Mouse (Mus musculus) megakaryocyte-erythroid progenitor cell, adult 5-6 weeks (primary cell): ENCODE results near the gene Vps41. TPM values are rescaled to one million over a fixed set of nuclear protein-coding genes. Genes with fewer than 3 reads are reported as not detected.

Experiments used
- ATAC-seq: replicated peaks from 2 replicates; pipeline ENCODE4 v1.8.0; 2016; ENCODE audit warnings: mild to moderate bottlenecking, inconsistent platforms; ENCODE audit not compliant: severe bottlenecking, poor library complexity, low FRiP score, low TSS enrichment
- total RNA-seq, 2 experiments: library from RNA; stranded (forward) in 1 of 2; stranded (reverse) in 1 of 2; fragments of 200-1000, 215-1000 nt in 1 of 2; fragments of >200 nt in 1 of 2; fragmentation: Nextera tagmentation in 1 of 2; gene quantifications; 2 replicates each; pipeline ENCODE4 v1.2.3; 2014 to 2017

The Vps41 gene
- total RNA-seq, 2 experiments from 2014 or later = 37.1 to 54.9 TPM

GRCm38 (mm10) chr13:18790086-18790485 is 73.0 kb downstream of the Vps41 start:
- ATAC-seq = no peak

- no peak for ATAC-seq
Measured at GRCm38 (mm10) chr13:18791314-18791713, 74.2 kb downstream of the Vps41 start.

- no peak for ATAC-seq
Measured at GRCm38 (mm10) chr13:18791724-18792123, 74.6 kb downstream of the Vps41 start.

- ATAC-seq = no peak
Measured at GRCm38 (mm10) chr13:18794454-18794853, 77.4 kb downstream of the Vps41 start.

DNA sequence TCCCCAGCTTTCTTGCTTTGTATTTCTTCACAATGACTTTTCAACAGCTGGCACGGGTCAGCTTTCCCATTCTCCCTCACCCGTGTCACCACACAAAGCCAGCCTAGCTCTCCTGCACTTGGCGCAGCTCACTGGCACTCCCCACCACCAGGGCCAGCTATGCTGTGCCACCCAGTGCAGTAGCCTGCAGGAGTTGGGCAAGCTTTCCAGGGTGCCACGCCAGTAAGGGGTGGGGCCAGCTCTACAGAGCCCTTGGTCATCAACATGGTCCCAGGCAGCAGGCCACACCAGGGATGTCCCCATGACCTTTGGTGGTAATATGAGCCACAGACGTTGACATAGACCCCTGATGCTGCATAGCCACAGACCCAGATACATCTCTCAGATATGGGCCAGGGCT is 80.5 kb downstream of the Vps41 start:
- ATAC-seq = no peak

DNA sequence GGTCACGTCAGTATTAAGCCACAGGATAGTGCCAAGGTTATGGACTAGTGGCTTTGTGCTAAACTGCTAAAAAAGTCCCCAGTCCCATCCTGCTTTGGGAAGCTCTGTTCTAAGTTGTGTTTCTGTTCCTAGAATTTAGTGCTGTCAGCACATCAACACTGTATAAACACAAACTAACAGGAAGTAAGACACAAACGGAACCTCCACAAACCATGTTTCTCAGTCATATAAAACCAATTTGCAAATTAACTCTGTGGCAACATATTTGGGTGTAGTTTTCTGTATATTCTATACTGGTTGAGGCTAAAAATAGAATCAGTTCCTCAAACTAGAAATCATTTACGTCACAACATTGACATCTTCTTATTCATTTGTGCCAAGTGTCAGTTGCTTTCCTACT is 83.3 kb downstream of the Vps41 start:
- no peak for ATAC-seq

DNA sequence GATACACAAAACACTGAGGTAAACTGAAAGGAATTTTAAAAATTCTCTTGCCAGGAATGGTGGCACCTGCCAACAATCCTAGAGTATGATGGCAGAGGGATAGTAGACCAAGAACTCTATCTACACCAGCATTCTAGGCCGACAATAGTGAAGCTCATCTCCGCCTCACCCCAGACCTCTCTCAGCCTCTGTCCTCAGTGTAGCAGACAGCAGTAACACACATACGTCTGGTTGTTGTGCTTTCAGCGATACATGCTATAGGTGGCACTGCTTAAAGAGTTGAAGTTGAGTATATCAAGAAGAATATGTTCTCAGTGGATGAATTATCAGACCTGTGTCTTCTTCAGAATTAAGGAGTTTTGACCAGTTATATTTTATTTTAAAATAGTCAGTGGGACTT is 92.4 kb downstream of the Vps41 start:
- no peak for ATAC-seq

- ATAC-seq = peak; percentile 94
Measured at GRCm38 (mm10) chr13:18809978-18810675, 93.0 kb downstream of the Vps41 start.

DNA sequence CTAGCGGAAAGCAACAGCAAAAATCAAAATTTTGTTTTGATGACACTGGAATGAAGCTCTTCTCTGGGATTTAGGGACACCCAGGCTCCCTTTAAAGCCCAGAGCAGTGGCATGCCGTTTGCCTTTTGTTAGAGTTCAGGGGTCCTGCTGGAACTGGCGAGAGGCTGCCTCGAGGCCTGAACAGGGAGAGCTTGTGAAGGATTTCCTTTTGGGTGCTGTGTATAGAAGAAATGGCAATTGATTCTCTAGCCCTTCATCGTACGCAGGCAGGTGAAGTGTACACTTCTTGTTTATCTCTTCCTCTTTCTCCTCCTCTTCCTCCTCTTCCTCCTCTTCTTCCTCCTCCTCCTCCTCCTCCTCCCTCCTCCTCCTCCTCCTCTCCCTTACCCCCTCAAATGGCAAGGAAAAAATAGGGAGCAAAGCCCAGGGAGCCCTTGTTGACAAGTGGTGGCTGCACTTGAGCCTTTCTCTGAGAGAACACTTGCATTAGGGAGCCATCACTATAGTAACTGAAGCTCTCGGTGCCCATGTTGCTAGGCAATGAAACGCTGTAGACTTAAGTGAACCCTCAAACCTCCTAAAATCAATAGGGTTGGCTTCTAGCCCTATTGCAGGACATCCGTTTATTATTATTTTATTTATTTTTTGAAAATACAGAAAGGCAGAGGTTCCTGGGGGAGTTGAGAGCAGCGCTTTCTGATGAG is 107.5 kb downstream of the Vps41 start:
- ATAC-seq = no peak

DNA sequence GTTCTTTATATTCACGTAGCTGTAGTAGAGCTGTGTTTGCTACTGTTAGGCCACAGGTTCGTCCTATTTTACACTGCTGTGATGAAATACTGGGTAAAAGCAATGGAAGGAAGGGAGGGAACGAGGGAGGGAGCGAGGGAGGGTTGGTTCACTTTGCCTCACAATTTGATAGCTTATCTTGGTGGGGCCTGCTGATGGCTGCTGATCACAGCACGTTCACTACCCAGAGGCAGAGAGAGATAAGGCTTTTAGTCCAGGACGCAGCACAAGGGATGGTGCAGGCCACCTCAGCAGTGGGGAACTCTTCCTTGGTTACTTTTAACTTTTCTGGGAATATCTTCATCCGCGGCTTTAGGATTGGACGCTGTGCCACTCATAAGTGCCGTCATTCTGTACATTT is 109.9 kb downstream of the Vps41 start:
- ATAC-seq = peak; percentile 90

DNA sequence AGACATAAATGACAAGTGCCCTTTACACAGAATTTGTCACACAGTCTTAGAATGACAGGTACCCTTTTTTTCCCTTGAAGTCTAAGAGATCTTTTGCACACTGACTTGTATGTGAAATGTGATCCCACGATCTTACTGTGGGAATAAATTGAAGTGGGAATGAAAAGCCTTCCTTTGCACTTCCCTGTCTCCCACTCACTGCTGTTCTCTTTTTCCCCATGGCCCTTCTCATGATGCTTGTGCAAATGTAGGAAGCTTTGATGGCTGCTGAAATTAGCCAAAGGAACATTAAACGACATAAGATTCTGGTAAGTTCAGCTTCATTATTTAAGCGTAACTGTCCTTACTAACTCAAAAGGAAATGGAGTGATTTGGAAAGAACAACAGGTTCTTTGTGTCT is 113.4 kb downstream of the Vps41 start:
- no peak for ATAC-seq

GRCm38 (mm10) chr13:18839231-18839630 is 122.1 kb downstream of the Vps41 start:
- ATAC-seq = no peak

DNA sequence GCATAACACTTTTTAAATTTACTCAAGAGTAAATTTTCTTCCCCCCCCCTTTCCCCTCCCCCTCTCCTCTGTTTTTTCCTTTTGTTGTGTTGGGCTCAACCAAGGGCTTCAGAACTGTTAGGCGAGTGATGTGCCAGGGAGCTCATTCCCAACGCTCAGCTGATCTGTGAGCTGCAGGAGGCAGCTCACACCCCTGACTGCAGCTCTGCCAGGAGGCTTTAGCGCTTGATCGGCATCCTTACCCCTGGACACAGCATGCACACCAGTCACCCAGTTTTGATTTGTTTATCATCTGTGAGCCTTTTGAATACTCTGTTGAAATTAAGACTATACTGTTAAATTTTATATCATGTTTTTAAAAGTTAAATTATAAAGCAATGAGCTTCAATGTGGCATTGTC is 123.3 kb downstream of the Vps41 start:
- ATAC-seq = no peak

DNA sequence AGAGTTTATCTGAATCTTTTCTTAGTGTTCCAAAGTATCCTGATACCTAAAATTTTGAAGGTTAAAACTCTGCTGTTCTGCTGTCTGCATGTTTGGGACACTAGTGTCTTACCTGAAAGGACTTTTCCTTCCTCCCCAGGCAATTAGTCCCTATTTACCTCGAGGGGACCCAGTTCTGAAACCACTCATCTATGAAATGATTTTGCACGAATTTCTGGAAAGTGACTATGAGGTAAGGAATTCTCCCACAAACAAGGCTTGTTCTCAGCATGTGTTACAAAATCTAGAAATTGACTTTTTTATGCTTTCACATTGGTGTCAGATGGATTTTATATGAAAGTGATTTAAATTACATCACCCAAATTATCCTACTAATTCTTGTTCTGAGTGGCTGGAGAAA is 123.9 kb downstream of the Vps41 start:
- ATAC-seq = no peak

DNA sequence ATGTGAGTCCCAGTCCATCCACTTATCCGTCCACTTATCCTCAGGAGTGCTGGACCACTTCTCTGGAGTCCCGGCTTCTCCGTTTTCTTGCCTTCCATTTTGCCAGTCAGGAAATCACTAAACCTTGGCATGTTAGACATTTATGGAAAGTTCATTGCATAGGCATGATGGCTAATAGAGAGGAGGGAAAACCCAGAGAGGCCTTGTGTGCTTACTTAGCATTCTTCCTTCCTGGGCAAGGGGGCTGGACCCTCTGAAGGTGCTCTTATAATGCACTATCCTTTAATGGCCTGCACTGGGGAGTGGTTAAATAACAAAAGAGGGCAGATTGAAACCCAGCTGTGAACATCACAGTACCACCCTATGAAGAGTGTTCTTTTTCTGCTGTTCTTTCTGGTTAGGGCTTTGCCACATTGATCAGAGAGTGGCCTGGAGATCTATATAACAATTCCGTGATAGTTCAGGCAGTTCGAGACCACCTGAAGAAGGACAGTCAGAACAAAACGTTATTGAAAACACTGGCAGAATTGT is 124.7 kb downstream of the Vps41 start:
- ATAC-seq = no peak

- no peak for ATAC-seq
Measured at GRCm38 (mm10) chr13:18842556-18842955, 125.5 kb downstream of the Vps41 start.

DNA sequence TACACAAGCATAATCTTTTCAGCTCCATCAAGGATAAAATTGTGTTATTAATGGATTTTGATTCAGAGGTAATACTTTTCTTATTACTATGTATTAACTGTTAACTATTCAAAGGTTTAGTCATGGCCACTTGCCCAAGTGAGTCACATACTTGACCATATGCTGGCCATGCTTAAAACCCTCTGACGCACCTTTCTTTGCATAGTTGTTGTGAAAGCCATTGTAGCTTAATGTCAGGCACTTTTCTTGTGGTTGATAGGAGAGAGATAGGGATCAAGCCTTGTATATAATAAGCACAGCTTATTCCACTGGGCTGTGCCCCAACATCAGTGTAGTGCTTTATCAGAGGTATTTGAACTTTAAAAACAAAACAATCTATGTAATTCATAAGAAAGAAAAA is 126.5 kb downstream of the Vps41 start:
- no peak for ATAC-seq

- no peak for ATAC-seq
Measured at GRCm38 (mm10) chr13:18847386-18847785, 130.3 kb downstream of the Vps41 start.

DNA sequence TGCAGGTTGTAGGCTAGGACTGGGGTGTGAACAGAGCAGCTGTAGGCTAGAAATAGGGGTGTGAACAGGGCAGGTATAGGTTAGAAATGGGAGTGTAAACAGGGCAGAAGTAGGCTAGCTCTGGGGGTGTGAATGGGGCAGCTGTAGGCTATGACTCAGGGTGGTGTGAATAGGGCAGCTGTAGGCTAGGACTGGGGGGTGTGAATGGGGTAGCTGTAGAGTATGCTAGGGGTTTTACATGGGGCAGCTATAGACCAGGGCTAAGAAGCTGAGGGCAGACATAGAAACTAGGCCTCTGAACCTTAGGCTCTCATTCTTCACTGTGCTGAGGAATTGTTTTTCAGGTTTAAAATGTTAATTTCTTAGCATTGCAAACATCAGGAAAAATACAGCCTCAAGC is 132.5 kb downstream of the Vps41 start:
- no peak for ATAC-seq

DNA sequence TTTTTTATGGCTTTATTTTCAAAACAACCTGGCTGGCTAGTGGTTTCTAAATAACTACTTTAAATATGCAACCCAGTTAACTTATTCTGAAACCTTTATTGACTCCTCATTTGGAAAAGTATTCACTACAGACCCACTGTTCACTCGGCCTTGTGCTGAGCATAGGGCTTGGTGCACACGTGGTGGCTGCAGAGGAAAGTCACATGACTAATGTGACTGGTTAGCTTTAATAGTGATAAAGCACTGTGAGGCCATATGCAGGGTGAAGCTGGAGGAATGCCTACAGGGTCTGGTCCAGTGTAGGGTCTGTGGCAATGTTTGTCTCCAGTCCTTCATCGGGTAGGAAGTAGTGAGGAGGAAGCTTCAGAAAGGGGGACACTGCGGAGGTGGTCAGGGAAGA is 134.1 kb downstream of the Vps41 start:
- no peak for ATAC-seq

GRCm38 (mm10) chr13:18852718-18853117 is 135.6 kb downstream of the Vps41 start:
- ATAC-seq = no peak
